Mouse (Mus musculus) left cerebral cortex, adult 11 months (tissue): ENCODE measurements at regions not wholly inside any gene's neighbourhood (a gene's known extent, or its start where the extent isn't known, plus 50 kb on each side); places are given as distances from the start of the nearest gene placed in this dataset.

Experiments
- DNase-seq: peaks from one replicate; pipeline ENCODE4 v3.0.0; 2022; ENCODE audit warnings: low spot score

GRCm38 (mm10) chr7:72938842-72939241 is 436.5 kb upstream of the Rgma start:
- no peak for DNase-seq

- no peak for DNase-seq
Observed at GRCm38 (mm10) chr7:72947531-72947930, 427.8 kb upstream of the Rgma start.

DNA sequence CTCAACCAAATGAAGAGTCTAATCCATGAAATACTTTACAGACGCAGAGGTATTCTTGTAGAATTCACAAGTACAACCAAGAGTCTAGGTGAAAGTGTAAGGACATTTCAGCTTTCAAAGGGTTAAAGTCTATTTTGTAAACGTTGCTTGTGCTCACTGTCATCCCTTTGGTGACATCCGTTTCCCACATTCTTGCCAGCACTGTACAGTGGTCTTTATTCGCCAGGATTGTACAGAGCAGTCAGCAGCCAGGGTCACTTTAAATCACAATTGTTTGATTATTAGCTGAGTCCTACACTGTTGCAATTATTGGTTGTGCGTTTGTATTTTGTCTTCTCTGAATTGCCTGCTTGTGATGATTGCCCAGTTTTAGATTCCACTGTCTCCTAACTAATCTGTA is 427.3 kb upstream of the Rgma start:
- DNase-seq: no peak

DNA sequence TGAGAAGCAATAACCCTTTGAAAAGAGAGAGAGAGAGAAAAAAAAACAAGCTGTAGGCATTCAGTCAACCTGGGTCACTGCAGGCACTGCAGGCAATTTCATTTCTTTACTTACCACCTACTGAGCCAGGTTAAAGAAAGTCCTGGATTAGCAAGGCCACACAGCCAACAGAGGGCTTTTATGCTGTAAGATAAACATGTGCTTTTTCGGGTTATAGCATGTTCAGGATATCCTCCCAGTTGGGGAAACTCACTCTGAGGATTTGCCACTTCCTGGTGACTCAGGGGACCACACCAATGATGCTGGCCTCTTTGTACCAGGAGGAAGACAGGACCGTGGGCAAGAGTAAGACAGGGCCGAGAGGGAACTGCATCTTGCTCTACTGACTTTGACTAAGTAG is 426.6 kb upstream of the Rgma start:
- DNase-seq: no peak

DNA sequence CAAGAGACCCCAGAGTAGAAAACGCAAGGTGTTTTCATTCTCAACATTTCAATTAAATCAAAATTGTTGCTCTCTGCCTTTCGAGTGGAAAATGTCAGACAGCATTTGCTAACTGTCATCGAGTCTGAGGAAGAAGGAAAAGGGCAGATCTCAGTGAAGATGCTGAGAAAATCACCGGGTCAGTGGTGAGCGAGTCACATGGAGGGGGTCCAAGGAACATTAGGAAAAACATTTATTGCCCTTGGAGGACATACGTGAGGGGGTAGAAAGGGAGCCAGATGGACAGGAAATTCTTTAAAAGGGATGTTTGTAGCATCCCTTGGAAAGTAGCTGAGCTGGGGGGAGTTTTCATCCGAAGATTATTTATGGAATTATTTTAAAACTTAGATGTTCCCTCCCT is 425.4 kb upstream of the Rgma start:
- DNase-seq: no peak

DNA sequence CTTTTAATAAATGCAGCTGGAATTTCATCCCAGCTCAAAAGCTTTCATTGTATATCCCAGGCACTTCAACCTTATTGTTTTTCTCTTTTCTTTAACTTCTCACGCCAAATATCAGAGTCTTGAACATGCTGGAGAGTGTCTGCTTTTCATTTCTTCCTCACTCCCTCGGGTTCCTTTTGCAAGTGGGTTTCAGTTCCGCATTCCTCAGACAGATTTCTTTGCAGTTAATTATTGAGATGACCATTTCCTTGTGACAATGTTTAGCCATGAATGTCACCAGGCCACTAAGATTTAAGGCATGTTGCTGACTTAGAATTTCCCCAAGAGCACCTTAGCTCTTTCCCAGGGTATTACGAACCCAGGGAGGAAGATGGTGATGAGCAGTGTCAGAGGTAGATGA is 417.6 kb upstream of the Rgma start:
- no peak for DNase-seq

GRCm38 (mm10) chr7:72961321-72961720 is 414.0 kb upstream of the Rgma start:
- no peak for DNase-seq

- no peak for DNase-seq
Observed at GRCm38 (mm10) chr7:72962815-72963214, 412.5 kb upstream of the Rgma start.

- no peak for DNase-seq
Observed at GRCm38 (mm10) chr7:72963908-72964307, 411.4 kb upstream of the Rgma start.

DNA sequence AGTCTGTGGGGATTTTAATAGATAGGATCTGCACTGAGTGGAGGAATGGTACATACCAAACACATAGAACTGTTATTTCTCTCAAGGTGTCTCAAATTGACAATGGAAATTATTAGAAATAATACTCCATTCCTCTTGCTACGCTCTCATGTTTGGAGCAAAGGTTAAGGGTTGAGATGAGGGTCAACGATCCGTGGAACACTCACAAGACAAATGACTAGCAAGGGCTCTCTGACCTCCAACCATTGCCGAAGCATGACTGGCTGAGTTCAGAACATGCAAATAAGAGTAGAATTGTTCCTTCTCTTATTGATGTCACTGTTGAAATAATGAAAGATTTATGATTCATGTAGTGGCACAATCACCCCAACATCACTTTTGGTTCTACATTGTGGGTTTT is 407.1 kb upstream of the Rgma start:
- no peak for DNase-seq

DNA sequence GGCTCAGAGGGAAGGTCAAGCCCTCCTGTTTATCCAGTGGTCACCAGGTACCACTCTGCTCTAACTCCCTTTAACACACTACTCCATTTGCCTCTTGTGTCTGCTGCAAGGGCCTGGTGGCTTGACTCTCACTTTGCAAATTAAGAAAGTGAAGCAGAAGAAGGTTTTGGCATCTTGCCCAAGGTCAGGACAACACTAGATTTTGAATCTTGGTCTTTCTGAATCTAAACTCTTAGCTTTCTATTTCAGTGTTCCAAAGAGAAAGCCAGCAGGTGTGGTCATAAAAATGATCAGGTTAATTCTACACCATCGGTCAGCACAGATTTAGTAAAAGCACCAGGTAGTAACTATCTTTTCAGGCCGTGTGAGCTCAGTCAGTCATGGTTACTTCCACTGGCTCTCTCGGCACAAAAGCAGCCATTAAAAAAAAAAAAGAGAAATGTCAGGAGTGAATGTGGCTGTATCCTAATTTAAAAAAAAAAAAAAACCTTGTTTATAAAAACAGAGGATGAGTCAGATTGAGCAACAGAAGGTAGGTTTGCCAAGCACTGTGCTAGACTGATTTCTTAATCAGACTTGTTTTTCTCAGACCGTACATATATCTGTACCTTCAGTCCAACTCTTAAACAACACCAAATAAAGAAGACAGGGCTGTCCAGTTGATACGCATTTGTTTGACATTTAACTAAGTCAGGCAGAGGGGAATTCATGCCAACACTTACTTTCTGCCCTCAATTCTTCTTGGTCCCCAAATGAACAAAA is 403.6 kb upstream of the Rgma start:
- DNase-seq: no peak

- DNase-seq: no peak
Observed at GRCm38 (mm10) chr7:72972397-72972796, 402.9 kb upstream of the Rgma start.

- DNase-seq: no peak
Observed at GRCm38 (mm10) chr7:72973771-72974170, 401.5 kb upstream of the Rgma start.

DNA sequence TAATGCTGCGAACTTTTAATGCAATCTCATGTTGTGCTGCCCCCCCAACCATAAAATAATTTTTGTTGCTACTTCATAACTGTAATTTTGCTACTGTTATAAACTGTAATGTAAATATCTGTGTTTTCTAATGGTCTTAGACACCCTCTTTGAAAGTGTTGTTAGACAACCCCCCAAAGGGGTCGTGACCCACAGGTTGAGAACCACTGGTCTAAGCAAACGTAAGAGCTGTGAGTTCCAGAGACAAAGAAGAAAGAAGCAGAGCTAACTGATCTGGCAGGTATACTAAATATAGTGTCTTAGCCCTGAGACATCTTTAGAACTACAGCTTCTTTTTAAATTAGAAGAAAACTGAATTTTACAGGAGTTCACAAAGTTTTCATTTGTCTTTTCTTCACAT is 400.9 kb upstream of the Rgma start:
- DNase-seq: no peak

DNA sequence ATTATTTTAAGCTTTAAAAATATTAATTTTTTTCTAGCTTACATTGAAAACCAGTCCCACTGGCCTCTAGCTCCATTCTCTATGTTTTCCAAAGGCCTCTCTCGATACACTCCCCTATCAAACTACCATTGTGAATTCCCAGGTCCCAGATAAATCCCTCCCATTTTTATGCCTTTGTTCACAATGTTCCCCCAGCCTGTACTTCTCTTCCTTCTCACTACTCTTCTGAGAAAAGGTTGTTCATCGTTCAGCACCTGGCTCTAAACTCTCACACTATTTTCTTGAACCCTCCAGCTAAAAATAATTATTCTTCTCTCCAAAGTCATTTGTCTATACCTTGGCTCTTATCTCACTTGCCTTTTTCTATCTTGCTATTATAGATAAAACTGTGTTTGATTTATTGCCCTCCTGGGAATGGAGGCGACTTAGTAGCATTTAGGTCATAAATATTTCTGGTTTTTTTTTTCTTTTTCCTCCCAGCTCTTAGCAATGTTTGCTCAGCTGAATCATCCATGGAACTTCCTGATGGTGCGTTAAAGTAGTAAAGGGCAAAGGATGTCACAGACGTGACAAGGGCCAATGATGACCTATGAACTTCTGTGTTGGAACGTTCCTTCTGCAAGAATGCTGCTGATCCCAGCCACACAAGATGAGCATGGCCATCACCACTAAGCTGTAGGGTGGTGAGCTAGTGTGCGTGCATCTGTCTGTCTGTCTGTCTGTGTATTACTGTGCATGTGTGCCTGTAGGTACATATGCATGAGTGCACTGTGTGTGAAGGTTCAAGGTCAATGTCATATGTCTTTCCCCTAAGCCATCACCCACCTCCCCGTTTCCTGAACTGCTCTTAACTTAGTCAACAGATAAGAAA is 384.5 kb upstream of the Rgma start:
- no peak for DNase-seq

DNA sequence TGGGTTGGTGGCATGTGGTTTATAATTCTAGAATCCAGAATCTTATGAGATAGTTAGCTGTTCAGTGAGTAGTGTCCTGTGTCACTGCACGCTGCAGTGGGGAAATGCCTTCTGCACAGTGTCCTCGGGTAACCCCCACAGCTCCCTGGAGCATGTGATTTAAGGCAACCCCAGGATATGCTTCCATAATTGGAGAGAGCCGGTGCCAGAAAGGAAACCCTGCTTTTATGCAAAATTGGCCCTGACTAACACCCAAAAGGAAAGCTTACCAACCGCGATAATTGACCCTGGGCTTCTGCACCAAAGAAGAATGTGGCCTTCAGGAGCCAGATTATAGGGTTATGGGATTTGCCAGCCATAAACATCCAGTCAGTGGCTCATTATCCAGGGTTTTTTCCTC is 376.9 kb upstream of the Rgma start:
- no peak for DNase-seq

DNA sequence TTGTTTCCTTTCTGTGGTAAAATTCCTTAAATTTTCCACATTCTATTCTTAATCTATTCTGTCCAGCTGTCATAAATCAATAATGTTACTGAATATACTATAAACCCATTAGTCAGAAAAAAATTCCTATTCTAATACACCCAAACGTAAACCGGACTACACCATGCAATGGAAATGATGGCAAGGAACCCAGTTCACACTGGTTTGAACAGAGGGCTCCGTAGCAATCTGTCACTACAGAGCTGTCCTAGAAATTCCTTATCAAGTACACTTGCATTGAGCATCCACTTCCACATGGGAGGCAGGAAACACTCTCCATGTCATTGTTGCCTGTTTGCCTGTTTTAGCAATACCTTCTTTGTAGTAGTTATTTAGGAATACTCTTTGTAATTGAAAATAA is 356.2 kb upstream of the Rgma start:
- no peak for DNase-seq

DNA sequence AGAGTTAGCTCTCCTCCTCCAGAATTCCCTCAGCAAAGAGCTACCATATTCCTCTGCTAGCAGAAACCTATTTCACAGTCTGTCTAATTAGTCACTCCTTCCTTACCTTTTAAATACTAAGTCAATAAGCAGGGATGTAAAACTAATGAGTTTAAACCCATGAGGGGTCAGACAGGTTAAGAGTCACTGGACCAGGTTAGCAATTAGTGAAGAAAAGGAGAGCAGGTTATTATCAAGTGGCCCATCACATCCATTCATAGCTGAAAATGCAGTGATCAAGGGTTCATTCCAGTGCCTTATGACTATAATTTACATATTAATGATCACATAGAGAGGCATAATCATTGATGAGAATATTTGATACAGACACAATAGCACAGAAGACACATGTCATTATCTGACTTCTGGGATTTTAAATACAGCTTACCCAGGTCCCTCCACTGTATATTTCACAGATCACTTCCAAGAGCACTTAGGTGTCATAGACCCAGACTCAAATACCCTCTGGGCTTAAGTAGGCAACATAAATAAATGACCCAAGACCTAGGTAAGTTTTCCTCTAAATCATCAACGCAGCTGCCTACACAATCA is 355.4 kb upstream of the Rgma start:
- no peak for DNase-seq

DNA sequence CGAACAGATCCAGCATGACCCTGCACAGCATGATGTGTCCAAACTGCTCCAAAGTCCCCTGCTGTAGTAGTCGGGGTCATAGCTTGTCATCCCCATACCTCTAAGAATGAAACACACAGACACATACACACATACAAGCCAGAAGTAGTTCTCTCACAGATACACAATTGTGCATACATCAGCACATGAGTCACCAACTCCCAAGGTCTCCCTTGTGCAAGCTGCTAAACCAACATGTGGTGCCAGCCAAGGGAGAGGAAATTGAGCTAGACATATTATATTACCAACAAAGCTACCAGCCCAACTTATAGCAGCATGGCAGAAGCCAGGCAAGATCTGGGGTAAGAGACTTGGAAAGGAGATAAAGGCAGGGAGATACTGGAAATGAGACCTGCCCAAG is 353.5 kb upstream of the Rgma start:
- no peak for DNase-seq

DNA sequence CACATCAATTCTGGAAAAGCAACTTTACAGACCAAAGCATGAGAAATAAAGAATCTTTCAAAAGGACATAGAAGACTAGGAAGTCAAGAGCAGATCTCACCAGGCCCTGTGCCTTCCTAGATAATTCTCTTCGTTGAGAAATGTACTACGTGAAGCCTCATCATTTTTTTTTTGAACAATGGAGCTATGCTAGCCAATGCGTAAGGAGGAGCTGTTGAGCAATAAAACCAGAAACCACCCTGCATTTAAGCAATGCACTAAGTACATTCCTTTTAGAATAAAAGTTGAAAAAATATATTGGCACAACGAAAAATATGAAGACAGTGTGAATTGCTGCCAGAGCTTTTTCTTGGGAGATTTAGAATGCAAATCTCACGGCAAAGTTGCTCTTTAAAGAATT is 349.7 kb upstream of the Rgma start:
- no peak for DNase-seq

DNA sequence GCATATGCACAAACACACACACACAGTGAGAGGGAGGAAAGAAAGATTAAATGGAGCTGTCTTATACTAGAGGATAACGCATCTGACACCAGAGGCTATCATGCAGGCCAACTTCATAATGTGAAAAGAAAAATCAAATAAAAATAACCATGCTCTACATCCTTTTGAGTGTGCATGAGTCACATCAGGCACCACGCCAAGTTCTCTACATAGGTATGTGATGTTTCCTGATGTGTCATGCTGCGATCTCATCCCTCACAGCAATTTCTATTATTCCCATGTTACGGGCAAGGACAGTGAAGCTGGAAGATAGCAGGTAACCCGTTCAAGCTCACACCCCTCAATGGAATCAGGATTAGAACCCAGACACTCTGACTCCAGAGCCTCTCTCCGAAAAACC is 346.4 kb upstream of the Rgma start:
- no peak for DNase-seq

DNA sequence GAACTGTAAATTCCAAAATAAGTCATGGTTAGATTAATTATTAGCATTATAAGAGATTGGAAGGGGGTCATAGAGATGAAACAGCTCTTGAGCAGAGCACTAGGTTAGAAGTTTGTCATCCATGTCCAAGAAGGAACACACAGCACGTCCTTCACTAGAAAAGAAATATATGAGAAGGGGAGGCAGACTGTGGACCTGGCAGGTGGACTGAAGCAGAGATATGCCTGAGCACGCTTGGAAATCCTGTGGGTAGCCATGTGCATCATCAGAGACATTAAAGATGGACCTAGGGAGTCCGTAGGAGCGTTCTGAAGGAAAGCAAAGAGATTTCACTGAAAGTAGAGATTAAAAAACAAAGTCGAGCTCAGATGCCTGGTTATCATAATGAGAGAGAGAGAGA is 343.9 kb upstream of the Rgma start:
- no peak for DNase-seq

DNA sequence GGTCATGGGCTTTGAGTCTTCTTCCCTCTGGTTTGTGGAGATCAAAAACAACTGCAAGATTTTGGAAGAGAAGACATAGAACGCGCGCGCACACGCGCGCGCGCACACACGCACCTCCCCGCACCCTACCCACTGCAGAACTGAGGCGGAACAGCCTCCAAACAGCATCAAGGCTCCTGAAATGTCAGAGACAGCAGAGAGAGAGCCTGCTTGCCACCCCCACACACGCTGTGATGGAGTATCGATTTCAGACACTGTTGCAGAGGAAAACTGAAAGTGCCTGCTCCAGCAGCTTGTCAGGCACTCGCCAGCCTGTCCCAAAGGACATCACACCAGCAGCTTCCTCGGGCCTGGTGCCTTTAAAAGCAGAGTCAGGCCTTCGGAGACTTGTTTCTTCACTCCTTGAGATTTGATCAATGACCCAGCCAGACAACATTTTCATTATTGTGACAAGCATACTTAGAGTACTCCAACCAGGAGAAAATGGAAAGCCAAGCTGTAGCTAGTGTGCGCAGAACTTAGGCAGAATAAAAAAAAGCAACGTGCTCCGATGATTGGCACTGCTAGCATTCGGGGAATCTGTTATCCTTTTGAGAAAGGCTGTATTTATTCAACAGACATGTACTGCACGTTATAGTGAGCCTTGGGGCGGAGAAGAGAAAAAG is 342.9 kb upstream of the Rgma start:
- DNase-seq: no peak
